In genomic region chr16:23985467-23985861, GRCm38 (mm10) we compare ENCODE assay signal across 8 mouse cellular contexts. TPM values are rescaled to one million over a fixed set of nuclear protein-coding genes. Genes with fewer than 3 reads are reported as not detected.
DNase-seq lines count a peak whose midpoint lies in the region; ATAC-seq and TF ChIP-seq lines count a peak whose summit lies in the region.

No protein-coding gene starts in this region.

- no peak for TF ChIP-seq POLR2A in limb, embryonic 14.5 days (IDR thresholded peaks at IDR 0.05; ENCODE audit: borderline replicate concordance, extremely low read depth, insufficient read depth, insufficient read length)

- H3K4me3 ChIP-seq in heart, embryonic 15.5 days = peak overlapping the region; percentile 54; the same call in 1 of the 2 replicates
- peak overlapping the region; percentile 45 for H3K4me3 ChIP-seq in limb, embryonic 14.5 days (replicated peaks; ENCODE audit: low read length)

- H3K27me3 ChIP-seq in heart, embryonic 15.5 days = no peaks in the 10 kb centered on the region
- H3K27me3 ChIP-seq in limb, embryonic 14.5 days (ENCODE audit: control insufficient read depth, insufficient read depth, low read length) = peaks cover 16% of the 10 kb centered on the region

- no peaks in the 10 kb centered on the region for H3K36me3 ChIP-seq in heart, embryonic 15.5 days
- no peaks in the 10 kb centered on the region for H3K36me3 ChIP-seq in limb, embryonic 14.5 days (ENCODE audit: control insufficient read depth, insufficient read depth, low read length)

- peaks cover 52% of the 10 kb centered on the region for H3K4me1 ChIP-seq in heart, embryonic 15.5 days (replicated peaks)
- H3K4me1 ChIP-seq in limb, embryonic 14.5 days (ENCODE audit: control insufficient read depth, insufficient read depth, low read length) = peaks cover 42% of the 10 kb centered on the region

- H3K9ac ChIP-seq in heart, embryonic 15.5 days = no peak overlapping the region
- H3K9ac ChIP-seq in limb, embryonic 14.5 days (ENCODE audit: low read depth, low read length, severe bottlenecking) = no peak overlapping the region

- WGBS in heart, embryonic 15.5 days = 5% methylated on average over 6 of the region's 6 CpGs
- 3% methylated on average over 6 of the region's 6 CpGs for WGBS in limb, embryonic 14.5 days

- peak overlapping the region; percentile 98 for H3K27ac ChIP-seq in heart, embryonic 15.5 days
- H3K27ac ChIP-seq in limb, embryonic 14.5 days (replicated peaks; ENCODE audit: low read depth, low read length) = no peak overlapping the region

- H3K9me3 ChIP-seq in heart, embryonic 15.5 days (replicated peaks) = no peaks in the 10 kb centered on the region
- no peaks in the 10 kb centered on the region for H3K9me3 ChIP-seq in limb, embryonic 14.5 days (ENCODE audit: control insufficient read depth, low read length)

- H3K4me2 ChIP-seq in heart, embryonic 15.5 days = peak overlapping the region; percentile 93
- peak overlapping the region; percentile 97 for H3K4me2 ChIP-seq in limb, embryonic 14.5 days (replicated peaks; ENCODE audit: low read depth, low read length, severe bottlenecking)

- peak; percentile 31 for DNase-seq in cerebellum, adult 11-12 months
- DNase-seq in A20 (ENCODE audit: low read depth, low spot score) = peak; percentile 84
- peak; percentile 65 for DNase-seq in cerebellum, adult 9-10 months
- peak; percentile 73 for DNase-seq in limb, embryonic 14.5 days (ENCODE audit: low spot score)
- peak; percentile 83 for DNase-seq in naive thymus-derived CD4-positive, alpha-beta T cell, adult 2 months (ENCODE audit: low read depth)
- DNase-seq in frontal cortex, postnatal 36 days (ENCODE audit: low spot score in 2 of 2) = no peak

- no peak for ATAC-seq in cerebellum, adult (ENCODE audit: insufficient number of reproducible peaks, low FRiP score, low TSS enrichment)
- ATAC-seq in heart, embryonic 15.5 days (replicated peaks; ENCODE audit: insufficient number of reproducible peaks, insufficient read depth, low FRiP score, low read depth) = no peak
- ATAC-seq in limb, embryonic 14.5 days (ENCODE audit: low FRiP score, low read depth) = no peak

RNA-seq across cellular contexts. Expression of gene Gm37419, which starts 2.8 kb away (rescaled TPM):
- not detected in 2 replicates for polyA plus RNA-seq in heart, embryonic 15.5 days (2015; fragmentation: Nextera tagmentation; extraction: Ambion mirVana)
- polyA plus RNA-seq in limb, embryonic 14.5 days (2012; rRNA removed) = not detected in 2 replicates
- not detected in 2 replicates for polyA plus RNA-seq in limb, embryonic 14.5 days (2014; fragmentation: Nextera tagmentation; extraction: Ambion mirVana)

RNA-seq across cellular contexts. Expression of gene Bcl6, which starts 3.2 kb away (rescaled TPM):
- 0.66 and 0.82 TPM in 2 replicates for polyA plus RNA-seq in heart, embryonic 15.5 days (2015; fragmentation: Nextera tagmentation; extraction: Ambion mirVana)
- polyA plus RNA-seq in limb, embryonic 14.5 days (2012; rRNA removed) = 10.8 and 11.9 TPM in 2 replicates
- polyA plus RNA-seq in limb, embryonic 14.5 days (2014; fragmentation: Nextera tagmentation; extraction: Ambion mirVana) = 2.5 and 2.7 TPM in 2 replicates

RNA-seq across cellular contexts. Expression of gene Rtp2, which starts 53.3 kb away (rescaled TPM):
- polyA plus RNA-seq in heart, embryonic 15.5 days (2015; fragmentation: Nextera tagmentation; extraction: Ambion mirVana) = not detected in 2 replicates
- not detected in 2 replicates for polyA plus RNA-seq in limb, embryonic 14.5 days (2012; rRNA removed)
- not detected in 2 replicates for polyA plus RNA-seq in limb, embryonic 14.5 days (2014; fragmentation: Nextera tagmentation; extraction: Ambion mirVana)

Comparison
In these comparisons a context has a peak if more than half of its experiments do, and no peak if none do; other contexts are left out.
1. DNase-seq: peak in cerebellum, adult 11-12 months (single experiment), A20 (single experiment), cerebellum, adult 9-10 months (single experiment), limb, embryonic 14.5 days (single experiment) and naive thymus-derived CD4-positive, alpha-beta T cell, adult 2 months (single experiment); none in frontal cortex, postnatal 36 days (0 of 2).